ENCODE assay signal across 15 mouse cellular contexts in the genomic region with DNA sequence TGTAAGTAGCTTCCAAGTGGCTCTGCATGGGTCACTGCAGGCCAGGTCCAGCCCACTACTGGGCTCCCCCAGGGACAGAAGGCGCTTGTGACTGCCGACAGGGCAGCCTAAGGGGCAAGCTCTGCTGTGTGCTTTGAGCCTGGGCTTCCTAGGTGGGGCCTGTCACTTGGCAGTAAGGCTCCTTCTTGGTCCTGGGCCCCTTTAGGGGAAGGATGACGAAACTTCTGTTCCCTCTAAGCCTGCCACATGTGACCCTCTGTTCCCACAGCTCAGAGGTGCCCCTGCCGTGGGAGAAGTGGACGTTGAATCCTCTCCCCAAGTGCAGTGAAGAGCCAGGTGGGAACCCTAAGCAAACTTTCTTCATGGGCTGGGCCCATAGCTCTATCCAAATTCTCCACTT.
DNase-seq lines count a peak whose midpoint lies in the region; ATAC-seq and TF ChIP-seq lines count a peak whose summit lies in the region.
"Had no signal": no experiment of that assay in that cellular context is flagged by ENCODE, and none has a peak within 500 bp of the region (broad histone marks: within the 10 kb centered on the region; RNA-seq: fewer than 3 reads in every experiment).

No protein-coding gene starts in this region.

- 74% methylated on average over 5 of the region's 5 CpGs for WGBS in forebrain, embryonic 12.5 days
- 76% methylated on average over 5 of the region's 5 CpGs for WGBS in forebrain, postnatal 0 days
- WGBS in lung, embryonic 15.5 days, result 59% methylated on average over 5 of the region's 5 CpGs
- 63% methylated on average over 5 of the region's 5 CpGs for WGBS in kidney, embryonic 14.5 days

- H3K9me3 ChIP-seq in forebrain, embryonic 12.5 days, result no peaks in the 10 kb centered on the region
- H3K9me3 ChIP-seq in forebrain, postnatal 0 days (ENCODE audit: low read length), result no peaks in the 10 kb centered on the region
- no peaks in the 10 kb centered on the region for H3K9me3 ChIP-seq in lung, embryonic 15.5 days
- H3K9me3 ChIP-seq in kidney, embryonic 14.5 days (ENCODE audit: control insufficient read depth, low read length), result no peaks in the 10 kb centered on the region
- H3K9me3 ChIP-seq: liver, embryonic 13.5 days had no signal

- no peak overlapping the region for H3K4me2 ChIP-seq in forebrain, embryonic 12.5 days
- no peak overlapping the region for H3K4me2 ChIP-seq in forebrain, postnatal 0 days (ENCODE audit: low read depth)
- no peak overlapping the region for H3K4me2 ChIP-seq in lung, embryonic 15.5 days
- H3K4me2 ChIP-seq in kidney, embryonic 14.5 days (replicated peaks; ENCODE audit: low read depth, low read length), result no peak overlapping the region
- H3K4me2 ChIP-seq: liver, embryonic 13.5 days had no signal

- DNase-seq in forebrain, postnatal 0 days, result no peak
- DNase-seq in lung, postnatal 25 days (ENCODE audit: low spot score), result no peak
- no peak for DNase-seq in layer of hippocampus, postnatal 10 days (ENCODE audit: low spot score in 2 of 2)
- DNase-seq: B cell, adult 2 months; gastrocnemius, postnatal 36 days; heart, postnatal 4 days; liver, embryonic 13.5 days; right cerebral cortex, postnatal 14 days; thymus, postnatal 36 days had no signal

- H3K27ac ChIP-seq in forebrain, embryonic 12.5 days, result peak overlapping the region; percentile 69; the same call in 1 of the 2 replicates
- no peak overlapping the region for H3K27ac ChIP-seq in forebrain, postnatal 0 days (ENCODE audit: low read depth, low read length)
- no peak overlapping the region for H3K27ac ChIP-seq in lung, embryonic 15.5 days
- no peak overlapping the region for H3K27ac ChIP-seq in kidney, embryonic 14.5 days (ENCODE audit: low read depth, low read length)
- H3K27ac ChIP-seq: kidney, postnatal 0 days; liver, embryonic 13.5 days had no signal

- H3K9ac ChIP-seq in forebrain, embryonic 12.5 days, result no peak overlapping the region
- H3K9ac ChIP-seq in forebrain, postnatal 0 days, result no peak overlapping the region
- H3K9ac ChIP-seq in lung, embryonic 15.5 days, result no peak overlapping the region
- no peak overlapping the region for H3K9ac ChIP-seq in kidney, embryonic 14.5 days (ENCODE audit: low read depth, low read length)
- H3K9ac ChIP-seq: liver, embryonic 13.5 days had no signal

- no peak for TF ChIP-seq CTCF in forebrain, postnatal 0 days (IDR thresholded peaks at IDR 0.05; ENCODE audit: low read depth)

- H3K36me3 ChIP-seq in forebrain, embryonic 12.5 days (replicated peaks), result no peaks in the 10 kb centered on the region
- no peaks in the 10 kb centered on the region for H3K36me3 ChIP-seq in forebrain, postnatal 0 days (ENCODE audit: insufficient read depth)
- H3K36me3 ChIP-seq in lung, embryonic 15.5 days, result no peaks in the 10 kb centered on the region
- no peaks in the 10 kb centered on the region for H3K36me3 ChIP-seq in kidney, embryonic 14.5 days (ENCODE audit: control insufficient read depth, insufficient read depth, low read length)
- H3K36me3 ChIP-seq: liver, embryonic 13.5 days had no signal

- H3K4me1 ChIP-seq in forebrain, embryonic 12.5 days, result peaks cover 23% of the 10 kb centered on the region
- no peaks in the 10 kb centered on the region for H3K4me1 ChIP-seq in forebrain, postnatal 0 days (ENCODE audit: insufficient read depth)
- H3K4me1 ChIP-seq in lung, embryonic 15.5 days, result peaks cover 17% of the 10 kb centered on the region
- H3K4me1 ChIP-seq in kidney, embryonic 14.5 days (ENCODE audit: control insufficient read depth, insufficient read depth, low read length), result no peaks in the 10 kb centered on the region

- H3K27me3 ChIP-seq in forebrain, embryonic 12.5 days, result peaks cover 12% of the 10 kb centered on the region
- no peaks in the 10 kb centered on the region for H3K27me3 ChIP-seq in forebrain, postnatal 0 days (ENCODE audit: insufficient read depth, low read length)
- no peaks in the 10 kb centered on the region for H3K27me3 ChIP-seq in lung, embryonic 15.5 days
- H3K27me3 ChIP-seq in kidney, embryonic 14.5 days (ENCODE audit: control insufficient read depth, insufficient read depth, low read length), result no peaks in the 10 kb centered on the region
- H3K27me3 ChIP-seq: liver, embryonic 13.5 days had no signal

- no peak for ATAC-seq in forebrain, embryonic 12.5 days (ENCODE audit: low FRiP score)
- no peak; the same call in 1 of the 2 replicates for ATAC-seq in forebrain, postnatal 0 days
- peak; percentile 31; the same call in 1 of the 2 replicates for ATAC-seq in lung, embryonic 15.5 days (ENCODE audit: borderline replicate concordance, extremely low read depth, low FRiP score, low TSS enrichment)
- peak; percentile 87 for ATAC-seq in granulocyte monocyte progenitor cell, adult 5-6 weeks (replicated peaks; ENCODE audit: poor library complexity, severe bottlenecking)
- peak; percentile 63 for ATAC-seq in monocyte, adult 5-6 weeks (replicated peaks; ENCODE audit: insufficient number of reproducible peaks, low FRiP score, low TSS enrichment, poor library complexity, severe bottlenecking)
- no peak for ATAC-seq in kidney, embryonic 14.5 days (ENCODE audit: low FRiP score, low TSS enrichment)

- no peak overlapping the region for H3K4me3 ChIP-seq in forebrain, embryonic 12.5 days (replicated peaks)
- no peak overlapping the region for H3K4me3 ChIP-seq in forebrain, postnatal 0 days (ENCODE audit: low read depth, low read length)
- no peak overlapping the region for H3K4me3 ChIP-seq in lung, embryonic 15.5 days
- H3K4me3 ChIP-seq in kidney, embryonic 14.5 days (ENCODE audit: low read length), result no peak overlapping the region
- H3K4me3 ChIP-seq: liver, embryonic 13.5 days had no signal

Comparison
In these comparisons a context has a peak if more than half of its experiments do, and no peak if none do; other contexts are left out.
1. ATAC-seq: peak in lung, embryonic 15.5 days (single experiment), granulocyte monocyte progenitor cell, adult 5-6 weeks (single experiment) and monocyte, adult 5-6 weeks (single experiment); none in forebrain, embryonic 12.5 days (single experiment), forebrain, postnatal 0 days (single experiment) and kidney, embryonic 14.5 days (single experiment).